Mouse (Mus musculus) G1E (cell line): ENCODE results near the gene Myo1d. TPM values are rescaled to one million over a fixed set of nuclear protein-coding genes. Genes with fewer than 3 reads are reported as not detected.

ENCODE experiments used
- ATAC-seq: 2 replicates; pipeline ENCODE4 v1.8.0; 2016; ENCODE audit warnings: mild to moderate bottlenecking; ENCODE audit not compliant: insufficient number of reproducible peaks, poor library complexity, low FRiP score, severe bottlenecking; ENCODE audit errors: extremely low read depth
- DNase-seq: peaks from one replicate; pipeline ENCODE4 v3.0.0; 2012; ENCODE audit warnings: low spot score
- H3K27me3 ChIP-seq: 2 replicates; pipeline ENCODE4 v1.6.1; 2012; ENCODE audit warnings: mild to moderate bottlenecking, low read length, inconsistent platforms; ENCODE audit not compliant: insufficient read depth
- H3K36me3 ChIP-seq: replicated peaks from 2 replicates; pipeline ENCODE3; 2012; ENCODE audit warnings: mild to moderate bottlenecking, inconsistent platforms
- H3K4me1 ChIP-seq: 2 replicates; pipeline ENCODE4 v1.6.1; 2012; ENCODE audit warnings: low read depth, low read length, inconsistent platforms, mixed read lengths; ENCODE audit not compliant: insufficient read depth
- H3K4me3 ChIP-seq: 2 replicates; pipeline ENCODE4 v1.5.1; 2012; ENCODE audit warnings: low read depth, mild to moderate bottlenecking, inconsistent platforms, low read length, moderate library complexity, mixed read lengths
- H3K9me3 ChIP-seq: replicated peaks from 2 replicates; pipeline ENCODE4 v1.6.1; 2012; ENCODE audit warnings: inconsistent platforms
- CTCF ChIP-seq: IDR thresholded peaks from 2 replicates; pipeline ENCODE4 v1.5.1; 2012; ENCODE audit warnings: low read depth, low read length, inconsistent platforms, mixed read lengths
- GATA1 ChIP-seq: IDR thresholded peaks from 2 replicates; pipeline ENCODE4 v1.6.1; 2012; ENCODE audit warnings: borderline replicate concordance, low read length, inconsistent platforms, mixed read lengths
- GATA2 ChIP-seq: IDR thresholded peaks from 2 replicates; pipeline ENCODE4 v1.6.1; 2012; ENCODE audit warnings: low read depth, low read length, inconsistent platforms, borderline replicate concordance
- POLR2AphosphoS5 ChIP-seq: IDR thresholded peaks from 2 replicates; pipeline ENCODE4 v1.6.1; 2012; ENCODE audit warnings: low read depth, low read length, inconsistent platforms; ENCODE audit not compliant: insufficient replicate concordance
- TAL1 ChIP-seq: conservative IDR thresholded peaks from 2 replicates; pipeline ENCODE4 v1.6.1; 2012; ENCODE audit warnings: low read depth, low read length, inconsistent platforms, mixed read lengths
- polyA plus RNA-seq: library from polyadenylated mRNA; stranded (reverse); fragments of >175 nt; gene quantifications from 2 replicates; pipeline ENCODE4 v1.2.3, GENCODE M21; 2012
- total RNA-seq, 2 experiments: library from RNA; stranded (forward) in 1 of 2; stranded (reverse) in 1 of 2; fragments of 200-1000 nt in 1 of 2; fragments of >200 nt in 1 of 2; fragmentation: Nextera tagmentation in 1 of 2; gene quantifications; 2 replicates each; pipeline ENCODE4 v1.2.3; 2014 to 2017

Gene Myo1d
- total and polyA plus RNA-seq, 3 experiments: not detected

DNA sequence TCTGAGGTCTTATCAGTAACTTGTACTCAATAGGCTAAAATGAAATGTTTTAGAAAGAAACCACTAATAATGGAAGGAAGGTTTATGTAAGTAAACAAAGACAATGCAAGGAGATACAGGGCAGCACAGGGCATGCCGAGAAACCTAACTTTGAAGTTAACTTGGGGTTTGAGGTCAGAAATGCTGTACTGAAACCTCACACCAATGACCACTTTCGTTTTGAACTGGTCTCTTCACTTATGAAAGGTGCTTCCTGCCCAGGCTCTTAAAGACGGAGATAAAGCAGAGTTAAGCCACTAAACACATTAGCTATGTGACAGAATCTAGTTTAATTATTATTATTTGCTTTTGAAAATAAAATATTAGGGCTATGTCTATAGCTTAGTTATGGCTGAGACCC lies 204.0 kb downstream of the Myo1d start:
- H3K9me3 ChIP-seq: no peaks in the 10 kb centered on the region
- H3K4me3 ChIP-seq: no peak overlapping the region
- no peaks in the 10 kb centered on the region for H3K36me3 ChIP-seq
- ATAC-seq (no peak), DNase-seq (no peak)
- H3K4me1 ChIP-seq: no peaks in the 10 kb centered on the region
- TF ChIP-seq GATA1 (no peak), CTCF (no peak), TAL1 (no peak), POLR2AphosphoS5 (no peak), GATA2 (no peak)
- H3K27me3 ChIP-seq: 0 out of 2 replicates have a peak, but pooled peaks cover 2% of the 10 kb centered on the region

- no peak for ATAC-seq
- DNase-seq: no peak
- no peaks in the 10 kb centered on the region for H3K36me3 ChIP-seq
- no peaks in the 10 kb centered on the region for H3K4me1 ChIP-seq
- H3K9me3 ChIP-seq: no peaks in the 10 kb centered on the region
- no peaks in the 10 kb centered on the region for H3K27me3 ChIP-seq
- H3K4me3 ChIP-seq: no peak overlapping the region
- TF ChIP-seq TAL1 (no peak), POLR2AphosphoS5 (no peak), GATA2 (no peak)
Observed at GRCm38 (mm10) chr11:80566286-80566685, 213.5 kb downstream of the Myo1d start.

DNA sequence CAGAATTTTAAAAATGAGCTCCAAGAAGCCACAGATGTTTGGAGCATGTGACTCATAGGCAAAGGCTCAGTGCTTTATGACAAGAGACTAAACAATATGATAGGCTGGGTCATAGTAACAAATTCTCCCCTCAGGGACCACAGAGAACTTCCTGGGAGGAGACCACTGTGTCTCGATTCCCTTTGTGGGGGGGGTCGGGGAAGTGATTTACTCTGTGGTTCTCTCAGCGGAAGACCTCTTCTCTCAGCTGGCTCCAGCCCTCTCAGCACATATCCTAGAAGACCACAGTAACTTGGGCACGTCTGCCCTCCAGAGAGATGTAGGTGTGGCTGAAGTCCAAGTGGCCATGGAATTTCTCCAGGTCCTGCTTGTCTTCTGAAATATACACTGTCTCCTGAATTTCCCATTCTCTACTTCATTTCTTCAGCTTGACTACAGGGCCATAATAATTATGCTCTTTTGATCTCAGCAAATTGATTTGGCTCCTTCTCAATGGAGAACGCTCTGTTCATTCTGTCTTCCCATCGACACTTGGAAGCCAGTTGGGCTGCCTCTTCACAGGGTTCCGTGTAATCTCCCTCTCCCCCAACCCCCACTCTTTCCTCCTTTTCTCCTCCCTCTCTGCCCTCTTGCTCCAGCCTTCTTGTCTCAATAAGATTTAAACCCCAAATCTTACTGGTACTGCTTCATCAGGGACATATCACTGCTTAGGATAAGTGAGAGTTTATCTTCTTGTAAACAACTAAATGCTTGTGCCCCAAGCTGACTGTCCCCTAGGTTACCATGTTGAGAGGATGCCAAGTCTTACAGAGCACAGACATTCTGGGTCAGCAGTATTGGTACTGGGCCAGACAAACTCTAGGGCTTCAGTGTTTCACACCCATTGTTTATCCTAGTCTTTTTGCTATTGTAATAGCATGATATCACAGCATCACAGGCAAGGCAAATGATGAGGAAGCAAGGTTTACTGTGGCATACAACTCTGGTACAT lies 214.6 kb downstream of the Myo1d start:
- no peaks in the 10 kb centered on the region for H3K9me3 ChIP-seq
- DNase-seq (no peak), ATAC-seq (no peak)
- H3K27me3 ChIP-seq: no peaks in the 10 kb centered on the region
- TF ChIP-seq CTCF (no peak), GATA1 (no peak), POLR2AphosphoS5 (no peak), TAL1 (no peak), GATA2 (no peak)
- H3K4me3 ChIP-seq: no peak overlapping the region
- no peaks in the 10 kb centered on the region for H3K4me1 ChIP-seq
- H3K36me3 ChIP-seq: no peaks in the 10 kb centered on the region

DNA sequence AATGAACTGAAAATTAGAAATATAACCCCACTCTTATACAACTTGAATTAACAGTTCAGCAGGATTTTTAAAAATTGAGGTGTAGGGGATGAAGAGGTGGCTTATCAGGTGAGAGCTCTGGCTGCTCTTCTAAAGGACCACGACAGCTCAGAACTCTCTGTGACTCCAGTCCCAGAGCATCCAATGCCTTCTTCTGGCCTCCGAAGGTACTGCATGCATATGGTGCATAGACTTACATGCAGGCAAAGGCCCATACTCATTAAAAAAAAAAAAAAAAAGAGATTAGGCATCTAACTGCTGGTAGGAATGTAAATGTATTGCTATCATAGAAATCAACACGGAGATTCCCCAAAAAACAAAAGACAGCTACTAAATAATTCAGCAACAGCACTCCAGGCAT lies 217.3 kb downstream of the Myo1d start:
- no peak for TF ChIP-seq CTCF
- no peak for TF ChIP-seq TAL1
- TF ChIP-seq GATA2: no peak
- TF ChIP-seq POLR2AphosphoS5: no peak
- no peak for TF ChIP-seq GATA1
- DNase-seq (no peak), ATAC-seq (no peak)
- H3K4me3 ChIP-seq: no peak overlapping the region
- no peaks in the 10 kb centered on the region for H3K36me3 ChIP-seq
- no peaks in the 10 kb centered on the region for H3K9me3 ChIP-seq
- no peaks in the 10 kb centered on the region for H3K4me1 ChIP-seq
- 0 out of 2 replicates have a peak, but pooled peaks cover 3% of the 10 kb centered on the region for H3K27me3 ChIP-seq

- ATAC-seq: no peak
- H3K4me1 ChIP-seq: no peaks in the 10 kb centered on the region
- no peaks in the 10 kb centered on the region for H3K36me3 ChIP-seq
- 0 out of 2 replicates have a peak, but pooled peaks cover 3% of the 10 kb centered on the region for H3K27me3 ChIP-seq
- DNase-seq: no peak
- H3K9me3 ChIP-seq: no peaks in the 10 kb centered on the region
- TF ChIP-seq GATA2: no peak
- H3K4me3 ChIP-seq: no peak overlapping the region
Observed at GRCm38 (mm10) chr11:80560770-80561169, 219.1 kb downstream of the Myo1d start.

- Histone ChIP-seq H3K9me3 (no peaks in the 10 kb centered on the region), H3K4me1 (no peaks in the 10 kb centered on the region), H3K36me3 (no peaks in the 10 kb centered on the region), H3K4me3 (no peak overlapping the region), H3K27me3 (peaks cover 5% of the 10 kb centered on the region; the same call in 1 of the 2 replicates)
- no peak for ATAC-seq
- TF ChIP-seq POLR2AphosphoS5 (no peak), TAL1 (no peak), GATA1 (no peak), CTCF (no peak), GATA2 (no peak)
- DNase-seq: no peak
Observed at GRCm38 (mm10) chr11:80555416-80555815, 224.4 kb downstream of the Myo1d start.

GRCm38 (mm10) chr11:80553046-80553445 lies 226.8 kb downstream of the Myo1d start:
- no peak for TF ChIP-seq POLR2AphosphoS5
- no peak for TF ChIP-seq CTCF
- no peak for TF ChIP-seq GATA2
- TF ChIP-seq TAL1: no peak
- no peak for TF ChIP-seq GATA1
- no peaks in the 10 kb centered on the region for H3K4me1 ChIP-seq
- peaks cover 2% of the 10 kb centered on the region; the same call in 1 of the 2 replicates for H3K27me3 ChIP-seq
- no peak overlapping the region for H3K4me3 ChIP-seq
- H3K9me3 ChIP-seq: no peaks in the 10 kb centered on the region
- no peaks in the 10 kb centered on the region for H3K36me3 ChIP-seq
- no peak for ATAC-seq
- DNase-seq: no peak
